Mouse (Mus musculus): ENCODE measurements around the gene Cpped1.

Gene Cpped1

GRCm38 (mm10) chr16:11900341-11900740 lies 8.9 kb downstream of the Cpped1 start:
- TF ChIP-seq POU5F1 (IDR thresholded peaks at IDR 0.05; ENCODE audit: borderline replicate concordance, low read length) (no peak), NANOG (IDR thresholded peaks at IDR 0.05; ENCODE audit: borderline replicate concordance, low read length) (no peak), CTCF (conservative IDR thresholded peaks at IDR 0.05; ENCODE audit: low read length) (no peak)
- no peaks in the 10 kb centered on the region; the same call in 1 of the 2 replicates for H3K36me3 ChIP-seq (ENCODE audit: insufficient read depth, low read length)
- H3K9me3 ChIP-seq (ENCODE audit: low read length), result no peaks in the 10 kb centered on the region
- H3K27me3 ChIP-seq (ENCODE audit: insufficient read depth, low read length), result no peaks in the 10 kb centered on the region
- peaks cover 19% of the 10 kb centered on the region for H3K4me1 ChIP-seq (replicated peaks; ENCODE audit: low read depth, low read length)
- H3K4me3 ChIP-seq (replicated peaks; ENCODE audit: low read length), result no peak overlapping the region

DNA sequence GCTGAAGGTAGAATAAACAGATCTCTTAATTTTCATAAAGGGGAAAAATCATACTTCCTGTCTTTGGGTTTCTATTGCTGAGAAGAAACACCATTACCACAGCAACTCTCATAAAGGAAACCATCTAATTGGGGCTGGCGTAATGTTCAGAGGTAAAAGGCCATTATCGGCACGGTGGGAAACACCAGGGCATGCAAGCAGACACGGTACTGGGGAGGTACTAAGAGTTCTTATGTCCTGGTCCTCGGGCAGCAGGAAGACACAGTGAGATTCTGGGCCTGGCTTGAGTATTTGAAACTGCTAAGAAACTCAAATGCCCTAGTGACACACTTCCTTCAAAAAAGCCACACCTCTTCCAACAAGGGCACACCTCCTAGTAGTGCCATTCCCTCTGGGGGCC lies 12.8 kb downstream of the Cpped1 start:
- TF ChIP-seq POU5F1 (IDR thresholded peaks at IDR 0.05; ENCODE audit: borderline replicate concordance, low read length), result no peak
- no peak for TF ChIP-seq NANOG (IDR thresholded peaks at IDR 0.05; ENCODE audit: borderline replicate concordance, low read length)
- TF ChIP-seq CTCF (conservative IDR thresholded peaks at IDR 0.05; ENCODE audit: low read length), result no peak
- no peak overlapping the region for H3K4me3 ChIP-seq (replicated peaks; ENCODE audit: low read length)
- no peaks in the 10 kb centered on the region for H3K27me3 ChIP-seq (ENCODE audit: insufficient read depth, low read length)
- H3K9me3 ChIP-seq (ENCODE audit: low read length), result no peaks in the 10 kb centered on the region
- peaks cover 17% of the 10 kb centered on the region for H3K4me1 ChIP-seq (replicated peaks; ENCODE audit: low read depth, low read length)
- no peaks in the 10 kb centered on the region for H3K36me3 ChIP-seq (ENCODE audit: insufficient read depth, low read length)

DNA sequence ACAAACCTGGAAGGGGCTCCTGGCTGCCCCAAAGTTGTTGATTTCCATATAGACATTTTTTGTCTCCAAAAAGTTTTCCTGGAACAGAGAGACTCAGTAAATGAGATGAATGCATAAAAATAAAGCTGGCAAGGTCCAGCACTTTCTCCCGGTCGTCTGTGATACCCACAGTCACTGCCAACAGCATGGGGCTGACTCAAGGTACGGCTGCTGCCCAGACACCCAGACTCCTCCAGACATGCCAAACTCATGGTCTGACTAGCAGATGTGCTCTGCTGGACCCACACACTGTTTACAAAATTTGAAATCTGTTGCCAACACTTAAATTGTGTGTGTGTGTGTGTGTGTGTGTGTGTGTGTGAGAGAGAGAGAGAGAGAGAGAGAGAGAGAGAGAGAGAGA lies 14.4 kb downstream of the Cpped1 start:
- no peak for TF ChIP-seq NANOG (IDR thresholded peaks at IDR 0.05; ENCODE audit: borderline replicate concordance, low read length)
- TF ChIP-seq POU5F1 (IDR thresholded peaks at IDR 0.05; ENCODE audit: borderline replicate concordance, low read length), result no peak
- no peak for TF ChIP-seq CTCF (conservative IDR thresholded peaks at IDR 0.05; ENCODE audit: low read length)
- peaks cover 13% of the 10 kb centered on the region for H3K4me1 ChIP-seq (replicated peaks; ENCODE audit: low read depth, low read length)
- H3K9me3 ChIP-seq (ENCODE audit: low read length), result no peaks in the 10 kb centered on the region
- H3K27me3 ChIP-seq (ENCODE audit: insufficient read depth, low read length), result no peaks in the 10 kb centered on the region
- no peaks in the 10 kb centered on the region for H3K36me3 ChIP-seq (ENCODE audit: insufficient read depth, low read length)
- no peak overlapping the region for H3K4me3 ChIP-seq (replicated peaks; ENCODE audit: low read length)

- no peaks in the 10 kb centered on the region for H3K27me3 ChIP-seq (ENCODE audit: insufficient read depth, low read length)
- H3K36me3 ChIP-seq (ENCODE audit: insufficient read depth, low read length), result peaks cover 11% of the 10 kb centered on the region; the same call in 1 of the 2 replicates
- H3K4me1 ChIP-seq (replicated peaks; ENCODE audit: low read depth, low read length), result 0 out of 2 replicates have a peak, but pooled peaks cover 5% of the 10 kb centered on the region
- no peak for TF ChIP-seq NANOG (IDR thresholded peaks at IDR 0.05; ENCODE audit: borderline replicate concordance, low read length)
- TF ChIP-seq POU5F1 (IDR thresholded peaks at IDR 0.05; ENCODE audit: borderline replicate concordance, low read length), result no peak
- TF ChIP-seq CTCF (conservative IDR thresholded peaks at IDR 0.05; ENCODE audit: low read length), result no peak
- no peak overlapping the region for H3K4me3 ChIP-seq (replicated peaks; ENCODE audit: low read length)
- H3K9me3 ChIP-seq (ENCODE audit: low read length), result no peaks in the 10 kb centered on the region
These were observed 19.1 kb downstream of the Cpped1 start for GRCm38 (mm10) chr16:11890186-11890585.

DNA sequence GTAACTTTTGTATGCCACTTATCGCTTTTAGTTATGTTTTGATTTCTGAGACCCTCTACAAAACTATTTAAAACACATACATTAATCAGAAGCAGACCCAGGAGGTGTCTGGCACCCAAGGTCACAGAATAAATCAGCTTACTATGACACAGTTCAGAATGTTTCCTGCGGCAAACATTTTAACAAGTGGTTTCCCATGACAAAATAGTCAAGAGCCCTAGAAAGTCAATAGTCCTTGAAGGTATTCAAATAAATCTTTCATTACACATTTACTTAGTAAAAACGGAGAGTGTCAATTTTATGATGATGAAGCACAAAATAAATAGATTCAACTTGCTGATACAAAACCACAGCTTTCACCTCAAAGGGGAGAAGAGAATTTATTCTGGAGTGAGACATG lies 19.5 kb downstream of the Cpped1 start:
- 0 out of 2 replicates have a peak, but pooled peaks cover 5% of the 10 kb centered on the region for H3K4me1 ChIP-seq (replicated peaks; ENCODE audit: low read depth, low read length)
- no peaks in the 10 kb centered on the region for H3K27me3 ChIP-seq (ENCODE audit: insufficient read depth, low read length)
- peaks cover 15% of the 10 kb centered on the region; the same call in 1 of the 2 replicates for H3K36me3 ChIP-seq (ENCODE audit: insufficient read depth, low read length)
- no peak overlapping the region for H3K4me3 ChIP-seq (replicated peaks; ENCODE audit: low read length)
- H3K9me3 ChIP-seq (ENCODE audit: low read length), result no peaks in the 10 kb centered on the region
- TF ChIP-seq POU5F1 (IDR thresholded peaks at IDR 0.05; ENCODE audit: borderline replicate concordance, low read length) (no peak), NANOG (IDR thresholded peaks at IDR 0.05; ENCODE audit: borderline replicate concordance, low read length) (no peak), CTCF (conservative IDR thresholded peaks at IDR 0.05; ENCODE audit: low read length) (no peak)

- 0 out of 2 replicates have a peak, but pooled peaks cover 3% of the 10 kb centered on the region for H3K9me3 ChIP-seq (ENCODE audit: low read length)
- H3K4me3 ChIP-seq (replicated peaks; ENCODE audit: low read length), result no peak overlapping the region
- TF ChIP-seq POU5F1 (IDR thresholded peaks at IDR 0.05; ENCODE audit: borderline replicate concordance, low read length) (no peak), CTCF (conservative IDR thresholded peaks at IDR 0.05; ENCODE audit: low read length) (no peak), NANOG (IDR thresholded peaks at IDR 0.05; ENCODE audit: borderline replicate concordance, low read length) (no peak)
- no peaks in the 10 kb centered on the region for H3K4me1 ChIP-seq (replicated peaks; ENCODE audit: low read depth, low read length)
- H3K27me3 ChIP-seq (ENCODE audit: insufficient read depth, low read length), result no peaks in the 10 kb centered on the region
- H3K36me3 ChIP-seq (ENCODE audit: insufficient read depth, low read length), result peaks cover 12% of the 10 kb centered on the region; the same call in 1 of the 2 replicates
These were observed 27.4 kb downstream of the Cpped1 start for GRCm38 (mm10) chr16:11881795-11882194.

DNA sequence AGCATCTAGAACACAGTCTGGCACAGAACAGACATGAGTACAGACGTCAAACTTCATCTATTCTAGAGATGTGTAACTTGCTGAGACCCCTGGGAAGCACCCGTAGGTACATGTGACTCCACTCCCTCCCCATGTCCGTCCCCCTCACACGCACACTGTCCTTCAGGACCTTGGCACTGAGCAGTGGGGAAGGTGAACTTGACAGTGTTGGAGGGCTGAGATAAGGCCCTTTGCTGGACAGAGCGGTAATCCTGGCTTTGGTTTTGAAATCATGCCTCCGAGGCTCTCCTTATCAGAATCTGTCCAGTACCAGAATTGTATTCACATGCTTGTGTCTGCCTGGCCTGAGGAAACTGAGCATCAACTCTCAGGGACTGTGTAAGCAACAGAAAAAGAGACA lies 28.8 kb downstream of the Cpped1 start:
- Histone ChIP-seq H3K4me1 (replicated peaks; ENCODE audit: low read depth, low read length) (no peaks in the 10 kb centered on the region), H3K4me3 (replicated peaks; ENCODE audit: low read length) (no peak overlapping the region), H3K27me3 (ENCODE audit: insufficient read depth, low read length) (no peaks in the 10 kb centered on the region), H3K36me3 (ENCODE audit: insufficient read depth, low read length) (peaks cover 11% of the 10 kb centered on the region), H3K9me3 (ENCODE audit: low read length) (0 out of 2 replicates have a peak, but pooled peaks cover 3% of the 10 kb centered on the region)
- TF ChIP-seq POU5F1 (IDR thresholded peaks at IDR 0.05; ENCODE audit: borderline replicate concordance, low read length) (no peak), CTCF (conservative IDR thresholded peaks at IDR 0.05; ENCODE audit: low read length) (no peak), NANOG (IDR thresholded peaks at IDR 0.05; ENCODE audit: borderline replicate concordance, low read length) (no peak)

DNA sequence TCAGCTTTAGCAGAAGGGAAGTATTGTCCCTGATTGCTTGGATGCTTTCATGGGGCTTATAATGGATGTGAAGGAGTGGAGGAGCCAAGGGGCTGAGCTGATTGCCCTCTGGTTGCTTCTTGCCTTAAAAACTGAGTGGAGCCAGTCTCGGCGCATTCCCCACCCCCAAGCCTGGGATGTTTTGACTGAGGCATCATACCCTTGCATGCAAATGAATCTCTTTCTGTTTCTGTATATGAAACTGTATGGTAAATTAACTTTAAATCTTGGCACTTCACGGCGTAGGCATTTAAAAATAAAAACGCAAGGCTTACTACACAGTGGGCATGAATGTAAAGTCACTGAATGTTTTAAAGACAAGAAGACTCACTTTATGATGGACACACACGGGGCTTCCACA lies 30.0 kb downstream of the Cpped1 start:
- H3K27me3 ChIP-seq (ENCODE audit: insufficient read depth, low read length), result no peaks in the 10 kb centered on the region
- no peaks in the 10 kb centered on the region for H3K4me1 ChIP-seq (replicated peaks; ENCODE audit: low read depth, low read length)
- TF ChIP-seq CTCF (conservative IDR thresholded peaks at IDR 0.05; ENCODE audit: low read length) (no peak), NANOG (IDR thresholded peaks at IDR 0.05; ENCODE audit: borderline replicate concordance, low read length) (no peak), POU5F1 (IDR thresholded peaks at IDR 0.05; ENCODE audit: borderline replicate concordance, low read length) (no peak)
- 0 out of 2 replicates have a peak, but pooled peaks cover 3% of the 10 kb centered on the region for H3K9me3 ChIP-seq (ENCODE audit: low read length)
- H3K4me3 ChIP-seq (replicated peaks; ENCODE audit: low read length), result no peak overlapping the region
- H3K36me3 ChIP-seq (ENCODE audit: insufficient read depth, low read length), result peaks cover 4% of the 10 kb centered on the region; the same call in 1 of the 2 replicates

GRCm38 (mm10) chr16:11875227-11875626 lies 34.0 kb downstream of the Cpped1 start:
- Histone ChIP-seq H3K4me3 (replicated peaks; ENCODE audit: low read length) (no peak overlapping the region), H3K9me3 (ENCODE audit: low read length) (0 out of 2 replicates have a peak, but pooled peaks cover 3% of the 10 kb centered on the region), H3K27me3 (ENCODE audit: insufficient read depth, low read length) (no peaks in the 10 kb centered on the region), H3K4me1 (replicated peaks; ENCODE audit: low read depth, low read length) (no peaks in the 10 kb centered on the region), H3K36me3 (ENCODE audit: insufficient read depth, low read length) (peaks cover 4% of the 10 kb centered on the region; the same call in 1 of the 2 replicates)
- TF ChIP-seq NANOG (IDR thresholded peaks at IDR 0.05; ENCODE audit: borderline replicate concordance, low read length), result no peak
- TF ChIP-seq CTCF (conservative IDR thresholded peaks at IDR 0.05; ENCODE audit: low read length), result no peak
- no peak for TF ChIP-seq POU5F1 (IDR thresholded peaks at IDR 0.05; ENCODE audit: borderline replicate concordance, low read length)

Data from E14TG2a.4 (cell line).